Mouse (Mus musculus): ENCODE data around the gene Erbb3. TPM values are rescaled to one million over a fixed set of nuclear protein-coding genes. Genes with fewer than 3 reads are reported as not detected.
"Not testable (repeated sequence)": the region's sequence is repeated elsewhere in the genome, so short reads cannot be mapped to it uniquely, and the experiment has no call there.

Gene Erbb3
- polyA plus RNA-seq, 1 experiment, result 2.0 TPM

DNA sequence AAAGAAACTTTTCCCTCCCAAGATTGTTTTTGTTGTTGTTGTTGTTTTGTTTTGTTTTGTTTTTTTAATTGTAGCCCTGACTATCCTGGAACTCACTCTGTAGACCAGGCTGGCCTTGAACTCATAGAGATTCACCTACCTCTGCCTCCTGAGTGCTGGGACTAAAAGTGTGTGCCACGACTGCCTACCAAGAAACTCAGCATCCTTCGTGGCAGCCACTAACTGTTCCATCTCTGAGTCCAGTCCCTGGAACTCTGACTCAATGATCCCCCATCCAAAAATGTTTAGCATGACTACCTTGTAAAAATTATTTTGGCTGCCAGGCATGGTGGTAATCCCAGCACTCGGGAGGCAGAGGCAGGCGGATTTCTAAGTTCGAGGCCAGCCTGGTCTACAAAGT is 29.7 kb upstream of the Erbb3 start:
- H3K27ac ChIP-seq (replicated peaks; ENCODE audit: low read depth, low read length); H3K4me3 ChIP-seq (ENCODE audit: insufficient read depth, low read depth, low read length); H3K4me1 ChIP-seq (ENCODE audit: control insufficient read depth, insufficient read depth, insufficient read length, low read length): not testable (repeated sequence)

DNA sequence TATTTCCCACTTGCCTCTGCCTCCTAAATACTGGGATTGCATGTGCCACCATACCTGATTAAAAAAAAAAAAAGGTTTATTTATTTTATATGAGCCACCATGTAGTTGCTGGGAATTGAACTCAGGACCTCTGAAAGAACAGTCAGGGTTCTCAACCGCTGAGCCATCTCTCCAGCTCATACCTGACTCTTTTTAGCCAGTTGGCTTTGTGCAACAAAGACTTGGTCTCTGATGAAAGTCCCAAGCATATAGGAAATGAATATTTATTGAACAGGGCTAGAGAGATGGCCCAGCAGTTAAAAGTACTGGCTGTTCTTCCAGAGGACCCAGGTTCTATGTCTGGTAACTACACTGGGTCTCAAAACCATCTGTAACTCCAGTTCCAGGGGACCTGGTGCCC is 29.1 kb upstream of the Erbb3 start:
- no peaks in the 10 kb centered on the region for H3K4me1 ChIP-seq (ENCODE audit: control insufficient read depth, insufficient read depth, insufficient read length, low read length)
- no peak overlapping the region for H3K4me3 ChIP-seq (ENCODE audit: insufficient read depth, low read depth, low read length)
- no peak overlapping the region for H3K27ac ChIP-seq (replicated peaks; ENCODE audit: low read depth, low read length)

DNA sequence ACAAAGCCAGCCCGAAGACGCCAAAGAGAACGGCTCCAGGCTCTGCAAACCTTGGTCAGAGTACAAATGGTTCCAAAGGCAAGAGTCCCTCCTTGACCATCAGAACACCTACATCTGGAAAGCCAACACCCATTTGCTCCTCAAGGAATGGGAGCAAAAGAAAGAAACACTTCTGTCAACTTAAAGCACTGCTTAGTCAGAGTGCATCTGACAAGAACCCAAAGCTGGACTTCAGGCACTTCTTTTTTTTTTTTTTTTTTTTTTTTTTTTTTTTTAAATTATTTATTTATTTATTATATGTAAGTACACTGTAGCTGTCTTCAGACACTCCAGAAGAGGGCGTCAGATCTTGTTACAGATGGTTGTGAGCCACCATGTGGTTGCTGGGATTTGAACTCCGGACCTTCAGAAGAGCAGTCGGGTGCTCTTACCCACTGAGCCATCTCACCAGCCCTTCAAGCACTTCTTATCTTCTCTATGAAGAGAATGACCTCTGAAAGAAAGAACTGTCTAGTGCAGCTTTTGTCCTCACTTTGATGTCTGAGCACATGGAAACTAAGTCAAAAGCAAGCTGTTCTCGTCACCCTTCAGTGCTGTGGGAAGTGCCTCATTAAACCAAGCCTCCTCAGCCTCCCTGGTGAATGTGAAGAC is 26.5 kb upstream of the Erbb3 start:
- not testable (repeated sequence) for H3K27ac ChIP-seq (replicated peaks; ENCODE audit: low read depth, low read length); H3K4me1 ChIP-seq (ENCODE audit: control insufficient read depth, insufficient read depth, insufficient read length, low read length)

DNA sequence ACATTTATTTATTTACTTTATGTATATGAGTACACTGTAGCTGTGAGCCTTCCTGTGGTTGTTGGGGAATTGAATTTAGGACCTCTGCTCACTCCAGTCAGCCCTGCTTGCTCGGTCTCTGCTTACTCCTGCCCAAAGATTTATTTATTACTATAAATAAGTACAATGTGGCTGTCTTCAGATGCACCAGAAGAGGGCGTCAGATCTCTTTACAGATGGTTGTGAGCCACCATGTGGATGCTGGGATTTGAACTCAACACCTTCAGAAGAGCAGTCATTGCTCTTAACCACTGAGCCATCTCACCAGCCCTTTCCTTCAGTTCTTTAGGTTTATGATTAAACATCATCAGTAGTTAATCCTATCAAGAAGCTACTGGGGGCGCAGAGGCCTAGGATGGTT is 25.5 kb upstream of the Erbb3 start:
- H3K4me1 ChIP-seq (ENCODE audit: control insufficient read depth, insufficient read depth, insufficient read length, low read length), result no peaks in the 10 kb centered on the region
- H3K27ac ChIP-seq (replicated peaks; ENCODE audit: low read depth, low read length), result no peak overlapping the region
- no peak overlapping the region for H3K4me3 ChIP-seq (ENCODE audit: insufficient read depth, low read depth, low read length)

More for the DNA sequence above, 26.5 kb upstream of the Erbb3 start:
- H3K4me3 ChIP-seq (ENCODE audit: insufficient read depth, low read depth, low read length), result not testable (repeated sequence)

DNA sequence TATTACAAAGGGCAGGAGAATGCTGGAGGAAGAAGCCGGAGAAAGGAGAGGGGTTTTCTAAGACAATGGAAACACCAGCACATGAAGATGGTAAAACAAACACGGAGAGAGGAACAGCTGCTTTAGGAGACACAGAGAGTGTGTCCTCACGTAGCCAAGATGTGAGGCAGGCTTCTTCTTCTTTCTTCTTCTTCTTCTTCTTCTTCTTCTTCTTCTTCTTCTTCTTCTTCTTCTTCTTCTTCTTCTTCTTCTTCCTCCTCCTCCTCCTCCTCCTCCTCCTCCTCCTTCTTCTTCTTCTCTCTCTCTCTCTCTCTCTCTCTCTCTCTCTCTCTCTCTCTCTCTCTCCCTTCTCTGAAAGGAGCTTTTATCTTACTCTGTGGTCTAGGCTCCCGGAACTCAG is 24.4 kb upstream of the Erbb3 start:
- H3K4me3 ChIP-seq (ENCODE audit: insufficient read depth, low read depth, low read length); H3K27ac ChIP-seq (replicated peaks; ENCODE audit: low read depth, low read length): not testable (repeated sequence)

DNA sequence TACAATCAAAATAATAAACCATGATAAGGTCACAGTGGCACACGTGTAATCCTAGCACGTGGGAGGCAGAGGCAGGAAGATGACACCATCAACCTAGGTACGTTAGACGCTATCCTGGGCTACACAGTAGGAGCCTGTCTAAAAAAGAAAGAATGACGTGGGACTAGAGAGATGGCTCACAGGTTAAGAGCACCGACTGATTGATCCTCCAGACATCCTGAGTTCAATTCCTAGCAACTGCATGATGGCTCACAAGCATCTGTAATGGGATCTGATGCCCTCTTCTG is 23.6 kb upstream of the Erbb3 start:
- H3K27ac ChIP-seq (replicated peaks; ENCODE audit: low read depth, low read length), result no peak overlapping the region
- H3K4me1 ChIP-seq (ENCODE audit: control insufficient read depth, insufficient read depth, insufficient read length, low read length), result no peaks in the 10 kb centered on the region
- no peak overlapping the region for H3K4me3 ChIP-seq (ENCODE audit: insufficient read depth, low read depth, low read length)

More for the DNA sequence above, 24.4 kb upstream of the Erbb3 start:
- H3K4me1 ChIP-seq (ENCODE audit: control insufficient read depth, insufficient read depth, insufficient read length, low read length), result not testable (repeated sequence)

DNA sequence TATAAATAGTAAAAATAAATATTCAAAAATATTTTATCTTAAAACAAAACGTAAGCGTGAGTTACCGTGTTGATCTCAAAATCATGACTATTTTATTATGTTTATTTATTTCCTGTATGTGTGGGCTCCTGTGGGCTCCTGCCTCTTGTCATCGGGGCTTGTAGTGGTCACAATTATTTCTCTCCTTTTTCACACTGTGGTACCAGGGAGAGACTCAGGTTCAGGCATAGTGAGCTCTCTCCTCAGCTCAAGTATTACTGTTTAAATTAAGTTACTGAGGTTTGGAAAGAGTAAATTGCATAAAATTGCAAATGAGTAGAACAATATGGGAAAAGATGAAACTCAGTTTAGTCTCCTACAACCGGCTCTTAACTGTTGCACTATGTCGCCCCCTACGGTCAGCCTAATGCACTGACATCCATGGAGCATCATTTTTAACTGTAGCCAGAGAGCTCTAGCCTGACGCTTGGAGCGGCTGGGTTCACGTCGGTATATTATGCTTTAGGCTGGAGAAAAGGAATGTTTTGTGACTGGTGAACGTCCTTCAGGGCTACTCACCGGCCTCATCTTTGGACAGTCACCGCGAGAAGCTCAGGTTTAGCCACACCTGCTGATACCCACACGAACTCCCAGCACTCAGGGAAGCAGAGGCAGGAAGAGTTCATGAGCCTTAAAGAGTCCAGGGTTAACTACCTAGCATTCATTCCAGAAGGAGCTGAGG is 23.1 kb upstream of the Erbb3 start:
- Histone ChIP-seq H3K27ac (replicated peaks; ENCODE audit: low read depth, low read length) (no peak overlapping the region), H3K4me3 (ENCODE audit: insufficient read depth, low read depth, low read length) (no peak overlapping the region), H3K4me1 (ENCODE audit: control insufficient read depth, insufficient read depth, insufficient read length, low read length) (no peaks in the 10 kb centered on the region)

DNA sequence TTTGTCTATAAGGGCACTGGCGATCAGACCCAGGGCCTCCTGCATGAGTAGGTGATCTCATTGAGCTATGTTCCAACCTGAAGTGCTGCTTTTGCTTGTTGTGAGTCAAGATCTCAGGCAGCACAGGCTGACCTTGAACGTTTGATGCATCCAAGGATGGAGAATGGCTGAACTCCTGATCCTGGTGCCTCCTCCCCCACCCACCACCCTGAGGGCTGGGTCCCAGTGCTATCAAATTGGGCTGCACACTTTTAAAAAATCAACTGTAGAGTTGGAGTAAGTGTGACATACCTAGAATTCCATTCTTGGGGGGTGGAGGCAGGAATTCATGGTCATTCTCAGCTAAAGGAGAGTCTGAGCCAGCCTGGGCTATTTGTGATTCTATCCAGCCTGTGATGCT is 17.0 kb upstream of the Erbb3 start:
- no peak overlapping the region for H3K27ac ChIP-seq (replicated peaks; ENCODE audit: low read depth, low read length)
- no peaks in the 10 kb centered on the region for H3K4me1 ChIP-seq (ENCODE audit: control insufficient read depth, insufficient read depth, insufficient read length, low read length)
- H3K4me3 ChIP-seq (ENCODE audit: insufficient read depth, low read depth, low read length), result no peak overlapping the region

DNA sequence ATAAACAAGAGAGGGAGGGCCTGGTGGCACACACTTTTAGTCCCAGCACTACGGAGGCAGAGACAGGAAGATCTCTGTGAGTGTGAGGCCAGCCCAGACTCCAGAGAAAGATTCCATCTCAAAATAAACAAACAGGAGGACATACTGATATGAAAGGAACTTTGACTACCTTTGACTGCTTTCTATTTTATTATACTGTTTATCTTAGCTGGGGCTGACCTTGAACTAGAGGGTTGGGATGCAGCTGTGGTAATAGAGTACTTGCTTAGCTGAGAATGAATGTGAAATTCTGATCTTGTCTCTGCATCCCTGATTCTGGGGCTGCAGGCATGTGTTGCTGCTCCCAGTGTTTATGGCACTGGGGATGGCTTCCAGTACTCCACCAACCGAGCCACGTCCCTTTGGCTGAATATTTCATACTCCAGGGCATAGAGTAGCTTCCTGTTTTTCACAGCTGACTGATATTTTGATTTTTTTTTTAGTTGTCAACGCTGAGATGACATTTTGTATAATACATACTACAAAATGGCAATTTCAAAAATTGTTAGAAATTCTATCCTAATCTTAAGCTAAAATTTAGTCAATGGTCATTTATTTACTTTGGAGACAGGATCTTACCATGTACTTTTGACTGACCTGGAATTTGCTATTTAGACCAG is 13.1 kb upstream of the Erbb3 start:
- Histone ChIP-seq H3K4me1 (ENCODE audit: control insufficient read depth, insufficient read depth, insufficient read length, low read length) (no peaks in the 10 kb centered on the region), H3K27ac (replicated peaks; ENCODE audit: low read depth, low read length) (no peak overlapping the region), H3K4me3 (ENCODE audit: insufficient read depth, low read depth, low read length) (no peak overlapping the region)

DNA sequence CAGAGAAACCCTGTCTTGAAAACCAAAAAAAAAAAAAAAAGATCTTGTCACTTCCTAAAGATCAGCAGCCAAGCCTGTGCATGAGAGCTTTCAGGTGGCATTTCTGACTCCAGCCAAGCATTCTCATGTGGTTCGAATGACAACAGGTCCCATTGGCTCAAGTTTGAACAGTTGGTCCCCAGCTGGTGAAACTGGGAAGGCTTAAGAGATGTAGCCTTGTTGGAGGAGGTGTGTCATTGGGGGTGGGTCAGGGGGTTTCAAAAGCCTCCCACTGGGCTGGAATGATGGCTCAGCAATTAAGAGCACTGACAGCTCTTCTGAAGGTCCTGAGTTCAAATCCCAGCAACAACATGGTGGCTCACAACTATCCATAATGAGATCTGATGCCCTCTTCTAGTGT is 12.0 kb upstream of the Erbb3 start:
- no peak overlapping the region for H3K27ac ChIP-seq (replicated peaks; ENCODE audit: low read depth, low read length)

DNA sequence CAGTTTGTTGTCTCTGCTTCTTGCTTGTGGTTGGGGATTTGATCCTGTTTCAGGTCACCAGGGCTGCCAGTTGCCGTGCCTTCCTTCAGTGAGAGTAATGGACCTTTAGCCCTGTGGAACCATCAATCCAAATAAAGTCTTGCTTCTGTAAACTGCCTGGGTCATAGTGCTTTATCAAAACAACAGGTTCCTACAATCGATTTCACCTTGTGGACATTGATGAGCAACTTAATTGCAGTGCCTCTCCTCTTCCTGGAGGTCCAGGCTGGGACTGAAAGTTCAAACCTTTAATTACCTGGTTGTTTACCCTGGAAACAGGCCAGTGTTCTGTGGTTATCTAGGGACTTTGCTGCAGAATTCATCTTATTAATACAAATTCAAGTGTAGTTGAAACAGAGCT is 9.0 kb upstream of the Erbb3 start:
- Histone ChIP-seq H3K4me3 (ENCODE audit: insufficient read depth, low read depth, low read length) (no peak overlapping the region), H3K27ac (replicated peaks; ENCODE audit: low read depth, low read length) (no peak overlapping the region), H3K4me1 (ENCODE audit: control insufficient read depth, insufficient read depth, insufficient read length, low read length) (no peaks in the 10 kb centered on the region)

More for the DNA sequence above, 12.0 kb upstream of the Erbb3 start:
- H3K4me1 ChIP-seq (ENCODE audit: control insufficient read depth, insufficient read depth, insufficient read length, low read length), result no peaks in the 10 kb centered on the region
- H3K4me3 ChIP-seq (ENCODE audit: insufficient read depth, low read depth, low read length), result no peak overlapping the region

DNA sequence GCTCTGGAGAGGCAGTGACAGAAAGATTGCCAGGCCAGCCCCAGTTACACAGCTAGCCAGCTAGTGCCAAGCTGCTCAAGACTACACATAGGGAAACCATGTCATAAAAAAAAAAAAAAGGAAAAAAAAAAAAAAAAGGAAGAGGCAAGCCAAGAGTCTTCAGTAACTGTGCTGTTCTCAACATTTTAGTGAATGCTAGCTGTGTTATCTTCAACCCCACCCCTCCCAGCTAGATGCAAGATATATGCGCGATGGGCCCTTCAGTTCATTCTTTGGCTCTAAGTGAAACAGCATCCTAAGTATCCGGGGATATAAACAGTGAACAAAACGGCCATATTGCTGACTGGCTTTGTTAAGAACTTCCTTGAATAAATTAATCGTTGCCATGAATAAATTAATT is 3.3 kb upstream of the Erbb3 start:
- no peak overlapping the region for H3K4me3 ChIP-seq (ENCODE audit: insufficient read depth, low read depth, low read length)
- no peaks in the 10 kb centered on the region for H3K4me1 ChIP-seq (ENCODE audit: control insufficient read depth, insufficient read depth, insufficient read length, low read length)
- H3K27ac ChIP-seq (replicated peaks; ENCODE audit: low read depth, low read length), result no peak overlapping the region

DNA sequence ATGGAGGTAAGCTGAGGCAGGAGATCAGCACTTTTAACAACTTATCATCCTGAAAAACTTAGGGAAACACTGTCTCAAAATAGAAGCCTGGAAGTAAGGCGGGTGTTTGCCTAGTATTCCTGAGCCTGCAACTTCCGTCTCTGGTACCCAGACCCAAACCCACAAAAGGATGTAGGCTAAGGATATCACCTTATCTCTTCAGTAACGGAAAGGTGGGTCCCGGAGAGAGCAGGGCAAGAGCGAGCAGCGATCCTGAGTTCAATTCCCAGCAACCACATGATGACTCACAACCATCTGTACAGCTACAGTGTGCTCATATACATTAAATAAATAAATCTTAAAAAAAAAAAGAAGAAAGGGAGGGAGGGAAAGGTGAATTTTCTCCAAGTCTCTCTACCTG is 2.0 kb upstream of the Erbb3 start:
- no peaks in the 10 kb centered on the region for H3K4me1 ChIP-seq (ENCODE audit: control insufficient read depth, insufficient read depth, insufficient read length, low read length)
- H3K4me3 ChIP-seq (ENCODE audit: insufficient read depth, low read depth, low read length), result no peak overlapping the region
- H3K27ac ChIP-seq (replicated peaks; ENCODE audit: low read depth, low read length), result no peak overlapping the region

DNA sequence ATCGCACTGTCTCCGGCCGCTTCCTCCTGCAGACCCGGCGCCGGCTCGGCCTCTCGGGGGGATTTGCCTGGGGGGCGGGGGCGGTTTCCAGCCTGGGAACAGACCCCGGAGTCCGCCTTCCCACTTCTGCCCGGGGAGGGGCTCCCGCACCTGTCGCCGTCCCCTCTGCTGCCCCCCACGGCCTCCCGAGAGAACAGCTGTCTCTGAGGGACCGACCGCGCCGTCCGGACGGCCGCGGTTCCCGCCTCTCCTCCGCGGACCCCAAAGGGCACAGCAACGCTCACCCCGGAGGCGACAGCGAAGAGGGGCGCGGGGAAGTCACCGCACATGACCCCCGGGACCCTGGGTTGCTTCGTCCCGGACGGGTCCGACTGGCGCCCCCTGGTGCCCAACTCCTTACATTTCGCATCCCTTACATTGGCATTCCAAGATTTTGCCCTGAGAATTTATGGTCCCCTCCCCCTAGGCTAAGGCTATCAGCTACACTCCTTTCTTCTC is 790 bp upstream of the Erbb3 start:
- H3K27ac ChIP-seq (replicated peaks; ENCODE audit: low read depth, low read length), result no peak overlapping the region
- H3K4me3 ChIP-seq (ENCODE audit: insufficient read depth, low read depth, low read length), result peak overlapping the region; percentile 68
- no peaks in the 10 kb centered on the region for H3K4me1 ChIP-seq (ENCODE audit: control insufficient read depth, insufficient read depth, insufficient read length, low read length)

DNA sequence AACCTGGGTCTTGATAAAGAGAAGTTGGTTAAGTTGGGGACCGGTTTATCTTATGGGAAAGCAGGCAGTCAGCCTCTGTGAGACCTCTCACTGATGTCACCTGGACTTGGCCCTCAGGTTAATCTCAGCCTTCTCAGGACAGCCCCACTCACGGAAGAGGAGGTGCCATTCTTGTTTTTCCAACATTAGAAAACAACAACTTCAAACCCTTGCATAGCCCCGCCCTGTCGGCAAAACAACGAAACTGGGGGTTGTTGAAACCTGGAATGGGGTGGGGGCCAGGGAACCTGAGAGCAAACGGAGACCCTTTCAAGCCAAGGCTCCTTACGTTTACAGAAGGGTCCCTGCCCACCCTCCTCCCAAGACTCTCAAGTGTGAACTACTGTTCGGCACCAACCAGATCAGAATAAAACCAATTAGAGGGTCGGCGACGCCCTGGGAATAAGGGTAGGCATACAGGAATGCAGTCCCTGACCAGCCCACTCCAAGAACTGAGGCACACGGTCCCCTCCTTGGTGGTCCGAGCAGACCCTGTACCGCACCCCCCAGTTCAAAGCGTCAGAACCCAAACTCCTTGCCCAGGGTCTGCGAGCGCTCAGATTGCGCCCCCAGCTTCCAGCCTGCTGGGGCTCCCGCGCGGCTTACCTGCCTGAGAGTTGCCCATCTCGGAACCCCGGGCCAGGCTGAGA is 533 bp downstream of the Erbb3 start:
- H3K4me3 ChIP-seq (ENCODE audit: insufficient read depth, low read depth, low read length), result peak overlapping the region; percentile 68
- no peak overlapping the region for H3K27ac ChIP-seq (replicated peaks; ENCODE audit: low read depth, low read length)
- H3K4me1 ChIP-seq (ENCODE audit: control insufficient read depth, insufficient read depth, insufficient read length, low read length), result no peaks in the 10 kb centered on the region

Measured in brown adipose tissue, adult 24 weeks (tissue).